Mouse (Mus musculus) thymus, postnatal 4 days (tissue): ENCODE measurements around the gene Asic2.

Source experiments
- DNase-seq: peaks from one replicate; pipeline ENCODE4 v3.0.0; 2021

Asic2 gene

GRCm38 (mm10) chr11:81968401-81968881 is at the start of gene Asic2:
Asic2 (minus strand) TSS chr11:81968457.
- no peak for DNase-seq

- DNase-seq = no peak
Measured at GRCm38 (mm10) chr11:82016181-82016780, 48.0 kb upstream of the Asic2 start.

GRCm38 (mm10) chr11:82015066-82015465 is 46.8 kb upstream of the Asic2 start:
- DNase-seq = no peak

DNA sequence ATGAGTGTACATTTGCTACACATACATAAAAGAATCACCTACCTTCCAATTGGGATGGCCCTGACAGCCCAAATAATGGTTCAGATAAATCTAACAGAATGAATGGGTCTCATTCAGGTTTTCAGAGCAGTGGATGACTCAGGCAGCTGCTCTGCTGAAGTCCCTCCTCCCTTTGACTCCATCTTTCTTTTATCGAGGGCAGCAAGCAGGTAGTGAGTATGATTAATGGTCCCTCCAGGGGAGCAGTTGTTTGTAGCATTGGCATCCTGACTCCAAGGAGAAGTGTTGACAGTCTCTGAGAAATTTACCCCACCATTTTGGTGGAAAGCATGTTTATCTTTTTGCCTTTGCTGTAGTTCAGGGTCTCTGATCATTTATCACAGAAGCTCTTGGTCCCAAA is 45.5 kb upstream of the Asic2 start:
- no peak for DNase-seq

GRCm38 (mm10) chr11:82011411-82012193 is 43.3 kb upstream of the Asic2 start:
- no peak for DNase-seq

DNA sequence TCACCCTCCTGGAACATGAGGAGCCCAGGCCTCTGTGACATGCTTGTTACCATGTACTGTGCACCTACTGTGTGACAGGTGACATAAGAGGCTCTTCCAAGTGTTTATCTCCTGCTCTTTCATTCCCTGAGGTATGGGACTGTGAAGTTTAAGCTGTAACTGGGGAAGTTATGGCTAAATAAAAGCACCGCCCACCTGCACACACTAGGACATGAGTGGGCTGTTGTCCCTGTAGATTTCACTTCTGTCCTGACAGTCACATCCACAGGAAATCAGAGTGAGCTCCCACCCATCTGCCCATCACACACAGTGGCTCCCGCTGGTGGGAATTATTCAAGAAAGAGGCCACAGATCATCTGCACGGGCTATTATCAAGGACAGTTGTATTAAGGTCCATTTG is 41.9 kb upstream of the Asic2 start:
- DNase-seq = no peak

GRCm38 (mm10) chr11:82006796-82007423 is 38.7 kb upstream of the Asic2 start:
- DNase-seq = no peak

DNA sequence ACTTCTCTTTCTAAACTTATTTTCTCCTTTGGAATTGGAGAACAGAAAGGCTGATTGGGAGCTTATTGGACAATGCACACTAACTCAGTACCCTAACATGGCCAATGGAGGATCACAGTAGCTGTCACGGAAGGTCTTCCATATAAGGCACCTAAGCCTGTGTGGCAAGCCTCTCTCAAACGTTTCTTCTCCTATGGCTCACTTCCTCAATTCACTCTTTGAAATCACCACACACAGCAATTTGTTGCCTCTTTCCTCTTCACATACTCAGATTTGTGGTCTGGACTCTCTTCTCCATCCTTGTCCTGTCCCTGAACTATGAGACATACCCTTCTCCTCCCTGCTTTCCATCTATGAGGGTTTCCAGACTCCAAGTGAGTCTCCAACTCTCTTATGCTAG is 36.6 kb upstream of the Asic2 start:
- DNase-seq = no peak

DNA sequence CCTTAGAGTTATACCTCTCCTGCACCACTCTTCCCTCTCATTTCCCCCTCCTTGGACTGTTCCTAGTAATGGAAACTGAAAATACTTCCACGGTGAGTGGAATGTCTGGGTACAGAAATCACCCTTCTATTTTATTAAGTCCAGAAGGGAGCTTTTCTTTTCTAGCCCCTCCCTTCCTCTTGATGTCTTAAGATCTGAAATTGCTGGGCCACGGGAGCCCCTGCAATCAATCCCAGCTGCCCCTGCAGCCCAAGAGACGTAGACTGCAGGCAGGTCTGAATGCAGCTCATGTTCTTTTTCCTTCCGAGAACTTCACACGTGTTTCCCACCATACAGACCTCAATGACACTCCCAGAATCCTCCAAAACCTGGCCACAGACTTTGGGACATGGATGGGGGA is 32.3 kb upstream of the Asic2 start:
- no peak for DNase-seq

DNA sequence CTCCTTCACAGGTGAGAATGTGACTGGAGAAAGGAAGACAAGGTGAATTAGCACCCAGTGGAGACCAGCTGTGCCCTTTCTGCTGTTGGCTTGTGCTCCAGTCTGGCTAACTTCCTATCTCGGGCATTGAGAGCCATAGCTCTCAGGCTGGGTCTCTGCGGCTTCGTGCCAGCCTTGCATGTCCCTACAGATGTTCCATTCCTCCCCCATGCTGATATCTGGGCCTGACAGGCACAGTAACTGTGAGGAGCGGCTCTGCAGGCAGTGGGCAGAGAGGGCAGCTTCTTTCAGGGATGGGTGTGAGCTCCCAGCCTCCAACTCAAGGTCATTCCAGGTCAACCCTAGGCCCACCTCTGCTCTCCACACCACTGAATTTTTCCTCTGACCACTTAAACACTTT is 31.2 kb upstream of the Asic2 start:
- no peak for DNase-seq

GRCm38 (mm10) chr11:81998646-81999045 is 30.4 kb upstream of the Asic2 start:
- no peak for DNase-seq

DNA sequence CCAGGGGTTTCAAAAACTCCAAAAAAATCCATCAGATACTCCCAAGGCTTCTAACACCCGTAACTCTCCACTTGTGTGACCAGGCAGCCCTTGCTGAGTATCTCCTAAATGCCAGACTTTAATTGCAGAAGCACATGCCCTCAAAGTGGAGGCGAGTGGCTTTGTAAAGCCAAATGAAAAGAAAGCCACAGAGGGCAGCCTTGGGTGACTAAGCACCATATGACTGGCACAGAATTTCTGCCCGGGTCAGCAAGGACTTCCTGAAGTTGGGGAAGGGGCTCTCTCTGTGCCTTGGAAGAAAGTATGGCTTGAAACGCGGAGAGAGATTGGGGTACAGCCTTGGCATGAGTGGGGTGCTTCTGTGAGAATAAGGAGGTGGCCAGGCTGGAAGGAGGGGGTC is 28.8 kb upstream of the Asic2 start:
- DNase-seq = no peak

DNA sequence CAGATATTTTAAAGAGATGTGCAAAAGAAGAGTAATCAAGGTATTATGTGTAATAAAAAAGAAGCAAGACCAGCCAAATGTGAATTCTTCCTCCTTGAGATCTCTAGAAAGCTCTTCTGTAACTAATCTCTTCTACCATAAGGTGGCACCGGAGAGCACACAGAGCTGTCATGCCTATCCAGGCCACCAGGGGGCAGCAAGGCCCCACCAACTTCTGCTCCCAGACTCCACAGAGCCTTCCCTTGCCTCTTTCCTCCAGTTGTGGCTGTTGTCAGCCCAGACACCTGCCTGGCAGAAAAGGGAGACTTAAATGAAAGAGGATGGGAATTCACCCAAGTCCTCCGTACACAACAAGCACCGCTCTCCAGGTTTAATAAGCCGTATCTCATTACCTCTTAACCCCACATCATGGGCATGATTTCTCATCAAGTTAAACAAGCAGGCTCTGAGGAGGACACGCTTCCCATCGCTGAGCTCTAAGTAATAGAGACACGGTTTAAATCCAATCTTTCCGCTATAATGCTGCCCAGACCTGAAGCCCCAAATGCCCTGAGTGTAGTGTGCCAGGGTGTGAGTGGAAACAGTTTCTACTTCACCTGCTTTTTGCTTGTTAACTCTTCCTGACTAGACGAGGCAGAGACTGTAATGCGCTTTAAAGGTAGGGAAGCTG is 28.1 kb upstream of the Asic2 start:
- DNase-seq = peak; percentile 69

DNA sequence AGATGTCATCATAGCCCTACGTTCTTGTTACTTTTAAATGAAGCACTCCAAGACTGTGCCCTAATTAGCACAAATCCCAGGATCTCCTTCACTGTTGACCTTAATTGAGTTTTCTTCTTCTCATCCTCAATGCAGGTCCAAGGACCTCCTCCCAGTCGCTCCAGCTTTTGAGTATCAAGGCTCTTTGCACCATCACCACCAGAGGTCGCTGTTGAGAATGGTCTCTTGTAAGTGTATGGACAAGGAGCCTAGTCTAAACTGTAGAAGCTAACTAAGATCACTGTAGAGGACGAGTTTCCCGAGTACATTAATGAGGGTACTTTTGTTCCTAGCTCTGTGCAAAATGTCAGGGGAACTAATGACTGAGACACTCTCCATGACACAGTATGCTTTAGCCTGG is 14.9 kb upstream of the Asic2 start:
- peak; percentile 75 for DNase-seq

DNA sequence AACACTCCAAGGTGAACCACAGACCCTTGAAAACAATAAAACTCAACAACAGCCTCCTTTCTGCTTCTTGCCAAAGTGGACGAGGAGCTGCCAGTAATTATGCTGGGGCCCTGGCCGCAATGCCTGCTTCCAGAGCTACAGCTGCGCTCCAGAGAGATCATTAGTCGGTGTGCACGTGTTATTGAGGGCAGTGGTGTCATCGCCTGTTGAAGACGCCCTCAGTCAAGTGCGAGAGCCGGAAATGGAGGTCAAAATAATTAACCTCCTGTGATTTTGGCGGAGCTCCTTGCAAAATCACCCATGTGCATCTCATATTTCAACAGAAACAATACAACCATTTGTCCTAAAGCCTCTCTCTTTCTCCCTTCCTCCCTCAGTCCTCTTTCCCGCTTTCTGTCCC is 13.9 kb upstream of the Asic2 start:
- no peak for DNase-seq

GRCm38 (mm10) chr11:81974577-81974976 is 6.3 kb upstream of the Asic2 start:
- DNase-seq = no peak

DNA sequence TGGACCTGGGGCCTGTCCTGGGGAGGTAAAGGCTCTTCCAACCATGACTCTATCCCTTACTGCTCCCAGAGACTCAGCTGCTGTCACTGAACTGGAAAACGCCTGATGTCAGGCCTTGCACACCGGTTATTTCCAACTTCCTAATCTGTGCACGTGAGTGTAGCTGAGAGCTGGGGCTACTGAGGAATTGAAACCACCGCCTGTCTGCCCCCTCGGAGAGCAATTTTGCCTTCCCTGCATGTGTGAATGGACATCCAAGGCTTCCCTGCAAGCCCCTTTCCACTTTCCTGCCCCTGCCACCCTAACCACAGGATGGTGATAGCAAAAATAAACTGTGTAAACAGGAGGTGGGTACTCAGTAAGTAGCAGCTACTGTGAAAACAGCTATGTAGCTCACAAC is 5.4 kb upstream of the Asic2 start:
- no peak for DNase-seq

- peak; percentile 18 for DNase-seq
Measured at GRCm38 (mm10) chr11:81972044-81972443, 3.8 kb upstream of the Asic2 start.

DNA sequence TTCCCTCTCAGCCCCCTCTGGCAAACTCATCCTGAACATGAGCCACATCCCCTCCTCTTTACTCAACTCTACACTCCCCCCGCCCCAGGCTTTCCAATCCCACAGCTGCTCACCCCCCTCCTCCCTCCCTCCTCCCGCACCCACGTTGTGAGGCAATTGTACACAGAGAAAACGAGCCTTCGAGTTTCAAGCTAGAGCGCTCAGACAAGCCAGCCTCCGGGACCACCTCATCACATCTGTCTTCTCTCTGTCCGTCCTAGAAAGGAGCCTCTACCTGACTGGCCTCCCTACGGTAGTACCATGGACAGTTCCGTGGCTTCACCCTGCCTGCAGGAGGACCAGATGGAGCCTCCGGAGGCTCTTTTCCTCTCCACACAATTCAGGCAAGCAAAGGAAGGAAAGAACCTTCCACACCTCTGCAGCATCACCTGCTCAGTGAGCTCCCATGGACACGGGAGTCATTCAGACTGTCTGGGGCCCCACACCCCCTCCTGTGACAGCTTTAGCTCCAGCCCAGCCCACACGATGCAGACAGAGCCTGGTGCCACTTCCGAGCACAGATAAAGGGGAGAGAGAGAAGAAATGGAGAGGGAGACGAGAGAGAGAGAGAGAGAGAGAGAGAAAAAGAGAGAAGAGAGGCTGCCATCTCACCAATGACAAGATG is 1.5 kb downstream of the Asic2 start:
- peak; percentile 18 for DNase-seq

DNA sequence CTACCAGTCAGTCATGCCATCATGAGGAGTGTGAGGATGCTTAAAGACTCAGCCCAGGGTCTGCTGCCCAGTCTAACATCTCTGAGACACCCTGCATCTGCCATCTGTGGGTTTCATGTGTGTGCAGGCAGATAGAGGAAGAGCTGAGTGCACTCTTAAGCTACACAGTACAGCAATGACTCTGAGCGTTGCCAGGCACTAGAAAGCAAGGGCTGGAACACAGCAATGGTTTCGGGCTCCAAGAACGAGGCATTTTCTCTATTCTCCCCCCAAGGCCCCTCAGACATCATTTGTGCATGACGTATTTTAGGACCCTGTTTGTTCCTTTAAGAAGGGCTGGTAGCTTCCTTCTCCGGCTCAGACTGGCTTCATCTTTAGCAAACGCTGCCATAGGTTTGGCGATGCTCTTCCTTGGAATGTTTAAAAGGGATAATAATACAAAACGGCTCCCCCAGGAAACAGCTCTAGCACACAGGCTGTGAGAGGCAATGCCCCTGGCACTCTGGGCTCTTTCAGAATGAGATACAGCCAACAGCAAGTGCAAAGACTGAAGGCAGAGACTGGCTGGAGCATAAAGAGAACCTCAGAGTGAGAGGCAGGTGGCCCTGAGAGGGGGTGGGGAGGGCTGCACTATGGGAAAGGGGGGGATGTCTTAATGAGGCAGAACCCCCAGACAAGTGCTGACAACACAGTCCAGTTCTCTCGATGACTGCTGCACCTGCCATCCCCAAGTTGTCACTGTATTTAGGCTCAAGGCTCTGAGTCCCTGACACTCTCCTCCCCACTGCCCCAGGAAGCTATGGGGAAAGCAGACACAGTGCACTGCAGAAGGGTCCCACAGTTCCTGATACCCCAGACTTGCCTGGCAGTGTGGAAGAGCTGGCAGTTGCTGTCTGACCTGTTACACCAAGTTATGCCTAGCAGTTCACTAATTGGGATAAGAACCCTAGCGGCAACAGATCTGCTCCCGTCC is 2.3 kb downstream of the Asic2 start:
- DNase-seq = no peak

- no peak for DNase-seq
Measured at GRCm38 (mm10) chr11:81964561-81964960, 3.7 kb downstream of the Asic2 start.

DNA sequence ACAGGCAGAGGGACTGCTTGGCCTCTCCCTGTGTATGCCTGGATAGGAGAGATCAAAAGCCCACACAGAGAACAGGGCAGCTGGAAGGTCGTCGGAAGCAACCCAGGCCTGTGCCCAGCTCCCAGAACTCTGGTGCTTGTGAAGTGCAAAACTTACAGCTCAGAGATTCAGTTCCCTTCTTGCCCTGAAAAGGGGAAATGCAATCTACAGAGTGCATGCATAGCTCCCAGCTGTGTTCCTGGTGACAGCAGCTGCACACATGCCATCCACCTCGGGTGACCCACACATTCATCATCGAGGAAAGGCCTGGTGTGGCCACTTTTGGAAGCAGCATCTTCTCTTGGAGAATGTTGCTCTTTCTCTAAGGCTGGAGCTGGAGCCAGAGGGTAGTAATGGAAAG is 13.9 kb downstream of the Asic2 start:
- no peak for DNase-seq
